Mouse (Mus musculus) testis, adult 2 months (tissue): ENCODE measurements around the gene Zfyve19.

Source experiments
- CTCF ChIP-seq: fragments of 200-500 bp; IDR thresholded peaks from 2 replicates; pipeline ENCODE4 v1.5.1; 2012; ENCODE audit warnings: low read depth, mild to moderate bottlenecking, inconsistent platforms, low read length, moderate library complexity; ENCODE audit not compliant: control insufficient read depth, insufficient read depth, insufficient replicate concordance
- POLR2A ChIP-seq: fragments of 200-500 bp; IDR thresholded peaks from 2 replicates; pipeline ENCODE4 v1.6.1; 2012; ENCODE audit warnings: low read depth, mild to moderate bottlenecking, inconsistent platforms, low read length, moderate library complexity; ENCODE audit not compliant: control insufficient read depth

GRCm38 (mm10) chr2:119190969-119191368, 17.4 kb upstream of the Zfyve19 start:
- no peak for TF ChIP-seq POLR2A
- TF ChIP-seq CTCF: no peak
